Mouse (Mus musculus): ENCODE results near the gene Rplp2. TPM values are rescaled to one million over a fixed set of nuclear protein-coding genes. Genes with fewer than 3 reads are reported as not detected.
"Not testable (repeated sequence)": the region's sequence is repeated elsewhere in the genome, so short reads cannot be mapped to it uniquely, and the experiment has no call there.

The Rplp2 gene
- polyA plus RNA-seq, 1 experiment from 2014 or later, result 1,214 TPM

DNA sequence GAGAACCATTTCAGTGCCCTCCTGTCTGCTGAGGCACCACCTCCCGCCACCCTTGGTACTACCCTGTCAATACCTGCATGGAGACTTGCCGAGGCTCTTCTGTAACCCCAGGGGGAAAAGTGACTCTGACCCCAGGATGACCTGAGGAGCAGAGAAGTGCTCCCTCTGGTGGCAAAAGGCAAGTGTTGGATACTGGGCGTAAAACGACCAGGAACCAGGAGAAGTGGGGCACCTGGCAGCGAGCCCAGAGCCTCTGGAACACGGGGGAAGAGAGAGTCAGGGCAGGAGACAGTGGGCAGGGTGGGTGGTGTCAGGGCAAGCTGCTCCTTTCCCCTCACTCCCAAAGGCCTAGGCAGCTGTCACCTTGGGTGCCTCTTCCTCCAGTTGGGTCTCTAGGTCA lies 6.6 kb upstream of the Rplp2 start:
- H3K27ac ChIP-seq, result no peak overlapping the region
- H3K4me1 ChIP-seq, result peaks cover 47% of the 10 kb centered on the region
- ATAC-seq (ENCODE audit: low FRiP score, low read depth), result no peak
- H3K4me2 ChIP-seq (replicated peaks), result no peak overlapping the region
- no peaks in the 10 kb centered on the region for H3K9me3 ChIP-seq
- H3K27me3 ChIP-seq, result no peaks in the 10 kb centered on the region
- peaks cover 44% of the 10 kb centered on the region for H3K36me3 ChIP-seq
- WGBS, result 27% methylated on average over 6 of the region's 6 CpGs
- H3K9ac ChIP-seq, result no peak overlapping the region
- H3K4me3 ChIP-seq, result no peak overlapping the region

GRCm38 (mm10) chr7:141441460-141441859 lies 5.7 kb upstream of the Rplp2 start:
- no peak for ATAC-seq (ENCODE audit: low FRiP score, low read depth)
- H3K4me1 ChIP-seq, result peaks cover 39% of the 10 kb centered on the region
- no peaks in the 10 kb centered on the region for H3K9me3 ChIP-seq
- no peak overlapping the region for H3K27ac ChIP-seq
- H3K27me3 ChIP-seq, result no peaks in the 10 kb centered on the region
- H3K9ac ChIP-seq, result peak overlapping the region; percentile 75; the same call in 1 of the 2 replicates
- H3K4me3 ChIP-seq, result no peak overlapping the region
- peaks cover 44% of the 10 kb centered on the region for H3K36me3 ChIP-seq
- no peak overlapping the region for H3K4me2 ChIP-seq (replicated peaks)
- WGBS, result 88% methylated on average over 9 of the region's 9 CpGs

DNA sequence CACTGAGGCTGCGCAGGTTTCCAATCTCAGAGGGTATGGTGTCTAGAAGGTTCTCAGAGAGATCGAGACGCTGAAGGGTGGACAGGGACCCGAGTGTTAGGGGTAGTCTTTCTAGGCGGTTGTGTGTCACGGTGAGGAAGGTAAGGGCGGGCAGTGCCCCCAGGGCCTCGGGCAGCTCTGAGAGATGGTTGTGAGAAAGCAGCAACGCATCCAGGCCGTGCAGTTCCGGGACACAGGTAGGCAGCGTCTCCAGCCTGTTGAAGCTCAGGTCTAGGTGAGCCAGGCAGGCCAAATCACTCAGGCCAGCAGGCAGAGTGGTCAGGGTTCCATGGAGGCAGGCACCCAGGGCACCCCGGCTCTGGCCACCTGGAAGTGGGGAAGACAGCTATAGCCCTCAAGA lies 5.0 kb upstream of the Rplp2 start:
- H3K4me3 ChIP-seq, result peak overlapping the region; percentile 52

GRCm38 (mm10) chr7:141443081-141443821 lies 3.9 kb upstream of the Rplp2 start:
- no peak for ATAC-seq (ENCODE audit: low FRiP score, low read depth)
- peak overlapping the region; percentile 75 for H3K9ac ChIP-seq
- H3K9me3 ChIP-seq, result no peaks in the 10 kb centered on the region
- H3K36me3 ChIP-seq, result peaks cover 41% of the 10 kb centered on the region
- WGBS, result 18% methylated on average over 12 of the region's 12 CpGs
- H3K4me1 ChIP-seq, result peaks cover 34% of the 10 kb centered on the region
- no peaks in the 10 kb centered on the region for H3K27me3 ChIP-seq
- peak overlapping the region; percentile 52 for H3K4me3 ChIP-seq
- peak overlapping the region; percentile 73 for H3K27ac ChIP-seq
- peak overlapping the region; percentile 88 for H3K4me2 ChIP-seq (replicated peaks)

More for the DNA sequence above, 5.0 kb upstream of the Rplp2 start:
- no peak for ATAC-seq (ENCODE audit: low FRiP score, low read depth)
- H3K36me3 ChIP-seq, result peaks cover 44% of the 10 kb centered on the region
- H3K4me1 ChIP-seq, result peaks cover 32% of the 10 kb centered on the region
- H3K9ac ChIP-seq, result peak overlapping the region; percentile 75
- H3K9me3 ChIP-seq, result no peaks in the 10 kb centered on the region
- H3K27me3 ChIP-seq, result no peaks in the 10 kb centered on the region
- no peak overlapping the region for H3K27ac ChIP-seq
- peak overlapping the region; percentile 88 for H3K4me2 ChIP-seq (replicated peaks)
- 92% methylated on average over 13 of the region's 13 CpGs for WGBS

GRCm38 (mm10) chr7:141443828-141444237 lies 3.3 kb upstream of the Rplp2 start, which contains the start of gene Pidd1:
Pidd1 (minus strand) TSS chr7:141444025.
- peak within 1 kb of the TSS; percentile 73 for H3K27ac ChIP-seq
- H3K4me1 ChIP-seq, result peaks cover 40% of the 10 kb centered on the region
- WGBS, result under 1% methylated on average over 25 of the region's 25 CpGs
- no peaks in the 10 kb centered on the region for H3K9me3 ChIP-seq
- H3K36me3 ChIP-seq, result peaks cover 41% of the 10 kb centered on the region
- H3K9ac ChIP-seq, result peak within 1 kb of the TSS; percentile 75
- no peaks in the 10 kb centered on the region for H3K27me3 ChIP-seq
- peak within 1 kb of the TSS; percentile 88 for H3K4me2 ChIP-seq (replicated peaks)
- peak within 1 kb of the TSS; percentile 52 for H3K4me3 ChIP-seq
- ATAC-seq (ENCODE audit: low FRiP score, low read depth), result peak; percentile 33

DNA sequence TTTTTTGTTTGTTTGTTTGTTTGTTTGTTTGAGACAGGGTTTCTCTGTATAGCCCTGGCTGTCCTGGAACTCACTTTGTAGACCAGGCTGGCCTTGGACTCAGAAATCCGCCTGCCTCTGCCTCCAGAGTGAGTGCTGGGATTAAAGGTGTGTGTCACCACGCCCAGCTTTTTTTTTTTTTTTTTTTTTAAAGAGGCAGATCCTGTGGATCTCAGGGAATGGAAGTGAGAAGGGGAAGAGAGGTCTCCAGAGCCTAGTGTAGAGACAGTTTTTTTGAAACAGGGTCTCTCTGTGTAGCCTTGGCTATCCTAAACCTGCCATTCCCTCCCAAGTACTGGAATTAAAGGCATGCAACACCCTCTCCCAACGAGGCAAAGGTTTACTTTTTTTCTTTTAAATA lies 796 bp upstream of the Rplp2 start:
- Histone ChIP-seq H3K4me3 (peak overlapping the region; percentile 87; the same call in 1 of the 2 replicates), H3K4me2 (replicated peaks) (0 out of 2 replicates have a peak overlapping the region, but pooled peaks have one; percentile 76), H3K4me1 (peaks cover 36% of the 10 kb centered on the region), H3K36me3 (peaks cover 41% of the 10 kb centered on the region)
- not testable (repeated sequence) for H3K27me3 ChIP-seq; H3K9me3 ChIP-seq; ATAC-seq (ENCODE audit: low FRiP score, low read depth); H3K27ac ChIP-seq; H3K9ac ChIP-seq
- 83% methylated on average over 3 of the region's 3 CpGs for WGBS

- H3K4me1 ChIP-seq, result peaks cover 20% of the 10 kb centered on the region
- no peak overlapping the region for H3K9ac ChIP-seq
- H3K27ac ChIP-seq, result no peak overlapping the region
These were observed 4.8 kb downstream of the Rplp2 start for GRCm38 (mm10) chr7:141451928-141452327.

DNA sequence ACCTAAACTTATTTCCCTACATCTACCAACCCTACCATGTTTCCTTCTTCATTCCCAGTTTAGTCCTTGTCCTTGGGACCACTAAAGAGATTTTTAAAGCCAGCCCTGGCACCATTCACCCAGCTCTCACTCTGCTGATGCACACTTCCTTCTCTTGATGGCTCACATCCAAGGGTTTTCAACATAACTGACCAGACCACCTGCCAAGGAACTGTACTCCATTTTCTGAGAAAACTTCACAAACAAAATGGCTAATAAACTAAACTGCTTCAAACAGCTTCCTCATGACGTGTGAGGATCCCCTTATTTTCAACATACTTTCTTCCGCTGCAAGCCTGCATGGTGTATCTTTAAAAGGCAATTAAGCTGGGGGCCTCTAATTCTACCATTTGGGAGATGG lies 6.5 kb downstream of the Rplp2 start:
- no peak for ATAC-seq (ENCODE audit: low FRiP score, low read depth)
- Histone ChIP-seq H3K9me3 (no peaks in the 10 kb centered on the region), H3K4me3 (no peak overlapping the region), H3K36me3 (peaks cover 38% of the 10 kb centered on the region), H3K27ac (no peak overlapping the region), H3K27me3 (peaks cover 5% of the 10 kb centered on the region; the same call in 1 of the 2 replicates), H3K4me1 (peaks cover 14% of the 10 kb centered on the region), H3K4me2 (replicated peaks) (no peak overlapping the region), H3K9ac (no peak overlapping the region)
- 57% methylated on average over 2 of the region's 2 CpGs for WGBS

More at GRCm38 (mm10) chr7:141451928-141452327, 4.8 kb downstream of the Rplp2 start:
- H3K4me3 ChIP-seq, result no peak overlapping the region
- no peak overlapping the region for H3K4me2 ChIP-seq (replicated peaks)
- no peak for ATAC-seq (ENCODE audit: low FRiP score, low read depth)
- peaks cover 4% of the 10 kb centered on the region; the same call in 1 of the 2 replicates for H3K27me3 ChIP-seq
- peaks cover 40% of the 10 kb centered on the region for H3K36me3 ChIP-seq
- H3K9me3 ChIP-seq, result no peaks in the 10 kb centered on the region

DNA sequence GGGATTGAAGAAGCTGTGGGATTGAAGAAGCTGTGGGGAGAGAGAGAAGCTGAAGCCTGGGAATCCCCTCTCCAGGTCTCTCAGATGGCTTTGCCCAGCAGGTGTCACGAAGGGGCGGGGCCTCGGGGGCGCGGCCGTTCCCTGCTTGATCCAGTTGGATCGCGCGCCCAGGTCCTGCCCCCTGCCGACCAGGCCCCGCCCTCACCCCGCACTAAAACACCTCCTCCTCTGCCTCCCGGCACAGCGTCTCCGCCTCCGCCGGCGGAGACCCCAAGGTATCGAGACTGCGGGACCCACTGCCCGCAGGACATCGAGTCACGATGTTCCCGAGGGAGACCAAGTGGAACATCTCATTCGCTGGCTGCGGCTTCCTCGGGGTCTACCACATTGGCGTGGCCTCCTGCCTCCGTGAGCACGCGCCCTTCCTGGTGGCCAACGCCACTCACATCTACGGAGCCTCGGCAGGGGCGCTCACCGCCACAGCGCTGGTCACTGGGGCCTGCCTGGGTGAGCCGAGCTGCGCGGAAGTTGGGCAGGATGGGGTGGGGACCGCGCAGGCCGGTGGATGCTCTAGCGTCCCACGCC lies 7.9 kb downstream of the Rplp2 start, which contains the start of gene Pnpla2:
TSS of gene Pnpla2 (plus strand) at position 232 of the 585 bp plus-strand sequence.
- Histone ChIP-seq H3K9ac (peak within 1 kb of the TSS; percentile 72), H3K9me3 (no peaks in the 10 kb centered on the region), H3K27me3 (peaks cover 19% of the 10 kb centered on the region), H3K27ac (peak within 1 kb of the TSS; percentile 17; the same call in 1 of the 2 replicates), H3K36me3 (peaks cover 27% of the 10 kb centered on the region), H3K4me1 (peaks cover 9% of the 10 kb centered on the region), H3K4me2 (replicated peaks) (peak within 1 kb of the TSS; percentile 97), H3K4me3 (peak within 1 kb of the TSS; percentile 66)
- under 1% methylated on average over 45 of the region's 45 CpGs for WGBS
- ATAC-seq (ENCODE audit: low FRiP score, low read depth), result peak; percentile 88

GRCm38 (mm10) chr7:141455610-141456314 lies 8.6 kb downstream of the Rplp2 start:
- Histone ChIP-seq H3K4me1 (peaks cover 9% of the 10 kb centered on the region), H3K9ac (peak overlapping the region; percentile 72), H3K27ac (peak overlapping the region; percentile 17; the same call in 1 of the 2 replicates), H3K4me3 (peak overlapping the region; percentile 66), H3K9me3 (no peaks in the 10 kb centered on the region), H3K36me3 (peaks cover 20% of the 10 kb centered on the region), H3K4me2 (replicated peaks) (peak overlapping the region; percentile 97), H3K27me3 (peaks cover 26% of the 10 kb centered on the region)
- 1% methylated on average over 23 of the region's 23 CpGs for WGBS
- ATAC-seq (ENCODE audit: low FRiP score, low read depth), result no peak

- Histone ChIP-seq H3K4me1 (peaks cover 13% of the 10 kb centered on the region), H3K9ac (no peak overlapping the region), H3K27ac (no peak overlapping the region), H3K4me3 (no peak overlapping the region), H3K4me2 (replicated peaks) (peak overlapping the region; percentile 97), H3K9me3 (no peaks in the 10 kb centered on the region), H3K27me3 (peaks cover 36% of the 10 kb centered on the region), H3K36me3 (peaks cover 10% of the 10 kb centered on the region)
- ATAC-seq (ENCODE audit: low FRiP score, low read depth), result no peak
- WGBS, result 88% methylated on average over 6 of the region's 6 CpGs
These were observed 9.6 kb downstream of the Rplp2 start for GRCm38 (mm10) chr7:141456739-141457138.

- Histone ChIP-seq H3K27me3 (peaks cover 41% of the 10 kb centered on the region), H3K4me3 (no peak overlapping the region), H3K4me2 (replicated peaks) (no peak overlapping the region), H3K4me1 (peaks cover 18% of the 10 kb centered on the region), H3K36me3 (peaks cover 5% of the 10 kb centered on the region), H3K9ac (no peak overlapping the region), H3K9me3 (no peaks in the 10 kb centered on the region), H3K27ac (no peak overlapping the region)
- 92% methylated on average over 14 of the region's 14 CpGs for WGBS
- ATAC-seq (ENCODE audit: low FRiP score, low read depth), result no peak
These were observed 10.1 kb downstream of the Rplp2 start for GRCm38 (mm10) chr7:141457236-141457635.
